Mouse (Mus musculus): Measurements from ENCODE around the gene Galnt10. TPM values are rescaled to one million over a fixed set of nuclear protein-coding genes. Genes with fewer than 3 reads are reported as not detected.

The Galnt10 gene
- polyA plus RNA-seq, 1 experiment: 11.2 TPM

- Histone ChIP-seq H3K4me1 (ENCODE audit: control insufficient read depth, insufficient read depth, low read length) (peaks cover 4% of the 10 kb centered on the region; the same call in 1 of the 2 replicates), H3K27ac (ENCODE audit: insufficient read depth, low read length) (no peak overlapping the region), H3K27me3 (ENCODE audit: control insufficient read depth, insufficient read depth, low read length) (no peaks in the 10 kb centered on the region), H3K4me3 (replicated peaks; ENCODE audit: insufficient read depth, low read depth, low read length) (no peak overlapping the region)
- no peak for DNase-seq
- TF ChIP-seq POLR2A (IDR thresholded peaks at IDR 0.05; ENCODE audit: borderline replicate concordance, insufficient read depth, low read length) (no peak), CTCF (IDR thresholded peaks at IDR 0.05; ENCODE audit: borderline replicate concordance, insufficient read depth, low read depth, low read length) (no peak)
- 80% methylated on average over 10 of the region's 10 CpGs for WGBS
These were observed 26.6 kb downstream of the Galnt10 start for GRCm38 (mm10) chr11:57671797-57672196.

- H3K27me3 ChIP-seq (ENCODE audit: control insufficient read depth, insufficient read depth, low read length): no peaks in the 10 kb centered on the region
- no peak for DNase-seq
- H3K4me1 ChIP-seq (ENCODE audit: control insufficient read depth, insufficient read depth, low read length): peaks cover 4% of the 10 kb centered on the region; the same call in 1 of the 2 replicates
- TF ChIP-seq POLR2A (IDR thresholded peaks at IDR 0.05; ENCODE audit: borderline replicate concordance, insufficient read depth, low read length): no peak
- TF ChIP-seq CTCF (IDR thresholded peaks at IDR 0.05; ENCODE audit: borderline replicate concordance, insufficient read depth, low read depth, low read length): no peak
- 30% methylated on average over 9 of the region's 9 CpGs for WGBS
- H3K4me3 ChIP-seq (replicated peaks; ENCODE audit: insufficient read depth, low read depth, low read length): no peak overlapping the region
- no peak overlapping the region for H3K27ac ChIP-seq (ENCODE audit: insufficient read depth, low read length)
These were observed 27.8 kb downstream of the Galnt10 start for GRCm38 (mm10) chr11:57672995-57673394.

GRCm38 (mm10) chr11:57673977-57674687 lies 28.9 kb downstream of the Galnt10 start:
- no peak overlapping the region for H3K27ac ChIP-seq (ENCODE audit: insufficient read depth, low read length)
- peaks cover 4% of the 10 kb centered on the region; the same call in 1 of the 2 replicates for H3K4me1 ChIP-seq (ENCODE audit: control insufficient read depth, insufficient read depth, low read length)
- H3K27me3 ChIP-seq (ENCODE audit: control insufficient read depth, insufficient read depth, low read length): no peaks in the 10 kb centered on the region
- no peak for TF ChIP-seq POLR2A (IDR thresholded peaks at IDR 0.05; ENCODE audit: borderline replicate concordance, insufficient read depth, low read length)
- TF ChIP-seq CTCF (IDR thresholded peaks at IDR 0.05; ENCODE audit: borderline replicate concordance, insufficient read depth, low read depth, low read length): no peak
- DNase-seq: no peak
- WGBS: 82% methylated on average over 12 of the region's 12 CpGs
- H3K4me3 ChIP-seq (replicated peaks; ENCODE audit: insufficient read depth, low read depth, low read length): no peak overlapping the region

- WGBS: 80% methylated on average over 3 of the region's 3 CpGs
- TF ChIP-seq POLR2A (IDR thresholded peaks at IDR 0.05; ENCODE audit: borderline replicate concordance, insufficient read depth, low read length): no peak
- no peak for TF ChIP-seq CTCF (IDR thresholded peaks at IDR 0.05; ENCODE audit: borderline replicate concordance, insufficient read depth, low read depth, low read length)
- H3K4me3 ChIP-seq (replicated peaks; ENCODE audit: insufficient read depth, low read depth, low read length): no peak overlapping the region
These were observed 32.0 kb downstream of the Galnt10 start for GRCm38 (mm10) chr11:57677261-57677660.

GRCm38 (mm10) chr11:57682589-57682988 lies 37.3 kb downstream of the Galnt10 start:
- no peak overlapping the region for H3K27ac ChIP-seq (ENCODE audit: insufficient read depth, low read length)
- DNase-seq: no peak
- 58% methylated on average over 7 of the region's 7 CpGs for WGBS
- no peaks in the 10 kb centered on the region for H3K4me1 ChIP-seq (ENCODE audit: control insufficient read depth, insufficient read depth, low read length)
- H3K4me3 ChIP-seq (replicated peaks; ENCODE audit: insufficient read depth, low read depth, low read length): no peak overlapping the region
- no peaks in the 10 kb centered on the region; the same call in 1 of the 2 replicates for H3K27me3 ChIP-seq (ENCODE audit: control insufficient read depth, insufficient read depth, low read length)
- no peak for TF ChIP-seq CTCF (IDR thresholded peaks at IDR 0.05; ENCODE audit: borderline replicate concordance, insufficient read depth, low read depth, low read length)
- no peak for TF ChIP-seq POLR2A (IDR thresholded peaks at IDR 0.05; ENCODE audit: borderline replicate concordance, insufficient read depth, low read length)

More at GRCm38 (mm10) chr11:57677261-57677660, 32.0 kb downstream of the Galnt10 start:
- DNase-seq: no peak
- H3K27me3 ChIP-seq (ENCODE audit: control insufficient read depth, insufficient read depth, low read length): no peaks in the 10 kb centered on the region; the same call in 1 of the 2 replicates
- no peak overlapping the region for H3K27ac ChIP-seq (ENCODE audit: insufficient read depth, low read length)
- H3K4me1 ChIP-seq (ENCODE audit: control insufficient read depth, insufficient read depth, low read length): peaks cover 4% of the 10 kb centered on the region; the same call in 1 of the 2 replicates

- Histone ChIP-seq H3K27me3 (ENCODE audit: control insufficient read depth, insufficient read depth, low read length) (no peaks in the 10 kb centered on the region; the same call in 1 of the 2 replicates), H3K4me3 (replicated peaks; ENCODE audit: insufficient read depth, low read depth, low read length) (no peak overlapping the region), H3K27ac (ENCODE audit: insufficient read depth, low read length) (no peak overlapping the region), H3K4me1 (ENCODE audit: control insufficient read depth, insufficient read depth, low read length) (no peaks in the 10 kb centered on the region)
- TF ChIP-seq POLR2A (IDR thresholded peaks at IDR 0.05; ENCODE audit: borderline replicate concordance, insufficient read depth, low read length): no peak
- TF ChIP-seq CTCF (IDR thresholded peaks at IDR 0.05; ENCODE audit: borderline replicate concordance, insufficient read depth, low read depth, low read length): no peak
- DNase-seq: no peak
- WGBS: 54% methylated on average over 12 of the region's 12 CpGs
These were observed 37.9 kb downstream of the Galnt10 start for GRCm38 (mm10) chr11:57683125-57683524.

- 38% methylated on average over 8 of the region's 8 CpGs for WGBS
- H3K4me3 ChIP-seq (replicated peaks; ENCODE audit: insufficient read depth, low read depth, low read length): no peak overlapping the region
- TF ChIP-seq POLR2A (IDR thresholded peaks at IDR 0.05; ENCODE audit: borderline replicate concordance, insufficient read depth, low read length) (no peak), CTCF (IDR thresholded peaks at IDR 0.05; ENCODE audit: borderline replicate concordance, insufficient read depth, low read depth, low read length) (no peak)
- no peaks in the 10 kb centered on the region; the same call in 1 of the 2 replicates for H3K27me3 ChIP-seq (ENCODE audit: control insufficient read depth, insufficient read depth, low read length)
- no peak for DNase-seq
- no peaks in the 10 kb centered on the region for H3K4me1 ChIP-seq (ENCODE audit: control insufficient read depth, insufficient read depth, low read length)
- H3K27ac ChIP-seq (ENCODE audit: insufficient read depth, low read length): no peak overlapping the region
These were observed 38.7 kb downstream of the Galnt10 start for GRCm38 (mm10) chr11:57683931-57684330.

GRCm38 (mm10) chr11:57684891-57685290 lies 39.6 kb downstream of the Galnt10 start:
- 58% methylated on average over 5 of the region's 5 CpGs for WGBS
- H3K27ac ChIP-seq (ENCODE audit: insufficient read depth, low read length): no peak overlapping the region
- no peak for DNase-seq
- no peak for TF ChIP-seq POLR2A (IDR thresholded peaks at IDR 0.05; ENCODE audit: borderline replicate concordance, insufficient read depth, low read length)
- TF ChIP-seq CTCF (IDR thresholded peaks at IDR 0.05; ENCODE audit: borderline replicate concordance, insufficient read depth, low read depth, low read length): no peak
- H3K4me3 ChIP-seq (replicated peaks; ENCODE audit: insufficient read depth, low read depth, low read length): no peak overlapping the region
- no peaks in the 10 kb centered on the region for H3K4me1 ChIP-seq (ENCODE audit: control insufficient read depth, insufficient read depth, low read length)
- H3K27me3 ChIP-seq (ENCODE audit: control insufficient read depth, insufficient read depth, low read length): peaks cover 3% of the 10 kb centered on the region; the same call in 1 of the 2 replicates

Data from cerebellum, adult 2 months (tissue).